Mouse (Mus musculus) lung, embryonic 14.5 days (tissue): Measurements from ENCODE around the gene Sox5. TPM values are rescaled to one million over a fixed set of nuclear protein-coding genes. Genes with fewer than 3 reads are reported as not detected.

Experiments used
- ATAC-seq: fragments of 200-750 bp; cut with Nextera tagmentation; 2 replicates; pipeline ENCODE4 v1.8.0; 2017; ENCODE audit warnings: mild to moderate bottlenecking, moderate TSS enrichment, moderate library complexity; ENCODE audit not compliant: insufficient read depth
- DNase-seq: peaks from one replicate; pipeline ENCODE4 v3.0.0-alpha.2; 2015
- H3K27ac ChIP-seq: fragments of 300-500 bp; sonication (generic); 2 replicates; pipeline ENCODE4 v1.5.1; 2014; ENCODE audit warnings: low read depth, mild to moderate bottlenecking, moderate library complexity
- H3K27me3 ChIP-seq: fragments of 300-500 bp; sonication (generic); 2 replicates; pipeline ENCODE4 v1.6.1; 2014; ENCODE audit warnings: low read length, control low read depth; ENCODE audit not compliant: insufficient read depth
- H3K36me3 ChIP-seq: fragments of 300-500 bp; sonication (generic); 2 replicates; pipeline ENCODE4 v1.6.1; 2014; ENCODE audit warnings: control low read depth; ENCODE audit not compliant: insufficient read depth
- H3K4me1 ChIP-seq: fragments of 300-500 bp; sonication (generic); 2 replicates; pipeline ENCODE4 v1.6.1; 2014; ENCODE audit warnings: antibody characterized with exemption, control low read depth; ENCODE audit not compliant: insufficient read depth
- H3K4me2 ChIP-seq: fragments of 300-500 bp; sonication (generic); 2 replicates; pipeline ENCODE4 v1.6.1; 2014; ENCODE audit warnings: mild to moderate bottlenecking
- H3K4me3 ChIP-seq: fragments of 300-500 bp; sonication (generic); 2 replicates; pipeline ENCODE4 v1.5.1; 2014; ENCODE audit warnings: low read depth, low read length
- H3K9ac ChIP-seq: fragments of 300-500 bp; sonication (generic); 2 replicates; pipeline ENCODE4 v1.6.1; 2014
- H3K9me3 ChIP-seq: fragments of 300-500 bp; sonication (generic); 2 replicates; pipeline ENCODE4 v1.6.1; 2016; ENCODE audit warnings: low read depth, low read length, control low read depth
- CTCF ChIP-seq: IDR thresholded peaks from 2 replicates; pipeline ENCODE4 v1.5.1; 2016; ENCODE audit warnings: antibody characterized with exemption, low read depth
- WGBS: fragments of 180-500 bp; shearing (Covaris S2); extraction: QIAGEN DNeasy Blood & Tissue Kit; methylation state at CpG from one replicate; pipeline ENCODE4 v1.1.7; 2014; 5-methylcytosine and 5-hydroxymethylcytosine counted together
- polyA plus RNA-seq: library from polyadenylated mRNA; unstranded; fragments of >200 nt; fragmentation: Nextera tagmentation; extraction: Ambion mirVana; gene quantifications from 2 replicates; pipeline ENCODE4 v1.2.1, GENCODE M21; 2014

Gene Sox5
- polyA plus RNA-seq, 1 experiment from 2014 or later: 21.3 TPM

DNA sequence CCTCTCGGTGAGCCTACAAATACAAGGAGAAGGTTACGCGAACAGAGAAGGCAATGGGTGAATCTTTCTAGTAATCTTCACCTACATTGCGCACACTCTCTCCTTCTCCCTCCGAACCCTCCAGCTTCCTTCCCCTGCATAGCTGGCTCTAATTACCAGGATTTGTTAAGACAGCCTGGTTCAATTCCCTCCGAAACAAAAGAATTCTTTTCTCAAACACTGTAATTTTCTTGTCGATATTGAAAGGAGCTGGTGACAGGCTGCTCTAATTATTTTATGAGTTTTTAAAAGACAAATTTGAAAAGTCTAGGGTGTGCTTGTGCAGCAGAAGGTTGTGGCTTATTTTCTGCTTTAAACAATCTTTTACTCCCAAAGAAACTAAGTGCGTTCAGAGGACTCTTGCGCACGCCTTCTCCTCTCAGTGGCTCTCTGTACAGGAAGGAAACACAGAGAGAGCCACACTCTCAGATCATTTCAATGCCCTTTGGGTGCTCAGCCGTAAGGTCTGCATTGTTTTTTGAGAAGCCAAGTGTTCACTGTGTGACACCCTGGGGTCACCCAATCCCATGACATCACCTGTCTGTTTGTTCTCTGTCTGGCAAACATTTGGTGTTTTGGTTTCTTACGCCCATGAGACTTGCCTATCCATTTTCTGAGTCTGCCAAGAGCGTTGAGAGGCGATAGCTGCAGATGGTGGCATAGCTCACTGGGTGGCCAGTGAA, 392.3 kb downstream of the Sox5 start:
- H3K36me3 ChIP-seq: no peaks in the 10 kb centered on the region
- 74% methylated on average over 14 of the region's 14 CpGs for WGBS
- H3K9ac ChIP-seq: no peak overlapping the region
- H3K4me2 ChIP-seq: no peak overlapping the region
- no peaks in the 10 kb centered on the region for H3K9me3 ChIP-seq
- H3K27me3 ChIP-seq: no peaks in the 10 kb centered on the region
- DNase-seq (no peak), ATAC-seq (no peak)
- TF ChIP-seq CTCF: no peak
- H3K4me1 ChIP-seq: no peaks in the 10 kb centered on the region
- no peak overlapping the region for H3K27ac ChIP-seq
- H3K4me3 ChIP-seq: no peak overlapping the region

DNA sequence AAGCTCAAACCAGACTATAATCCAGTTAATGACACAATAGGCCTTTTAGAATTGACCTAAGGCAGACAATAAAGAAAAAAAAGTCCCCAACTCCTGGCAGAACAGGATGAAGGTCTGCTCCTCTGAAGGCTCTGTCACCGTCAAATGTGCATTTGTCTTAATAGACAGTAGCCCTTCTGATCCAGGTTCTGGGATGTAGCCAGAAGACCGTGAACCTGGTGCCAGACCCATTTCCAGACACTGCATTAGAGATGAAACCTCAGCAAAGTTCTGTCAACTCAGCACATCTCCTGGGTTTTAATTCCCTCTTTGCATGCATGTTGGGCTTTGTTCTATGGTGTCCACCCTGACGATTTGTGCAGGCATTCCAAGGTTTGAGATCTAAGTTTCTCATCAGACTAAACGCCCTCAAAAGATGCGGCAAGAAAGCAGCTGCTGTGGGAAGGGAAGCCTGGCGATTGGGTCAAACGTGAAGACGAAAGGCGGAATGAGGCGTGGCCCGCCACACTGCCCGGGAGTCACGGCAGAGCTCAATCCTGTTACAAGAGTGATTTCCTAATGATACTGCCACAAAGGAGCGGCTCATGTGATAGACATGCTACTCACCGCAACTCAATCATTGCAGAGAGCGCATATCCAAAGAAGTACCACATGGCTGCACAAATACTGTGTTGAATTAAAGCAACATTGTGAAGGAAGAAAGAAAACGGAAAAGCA, 394.1 kb downstream of the Sox5 start:
- WGBS: 74% methylated on average over 17 of the region's 17 CpGs
- Histone ChIP-seq H3K9ac (no peak overlapping the region), H3K27ac (no peak overlapping the region), H3K9me3 (no peaks in the 10 kb centered on the region), H3K27me3 (no peaks in the 10 kb centered on the region), H3K4me3 (no peak overlapping the region), H3K4me2 (no peak overlapping the region), H3K36me3 (no peaks in the 10 kb centered on the region), H3K4me1 (no peaks in the 10 kb centered on the region)
- DNase-seq (no peak), ATAC-seq (no peak)
- TF ChIP-seq CTCF: no peak

DNA sequence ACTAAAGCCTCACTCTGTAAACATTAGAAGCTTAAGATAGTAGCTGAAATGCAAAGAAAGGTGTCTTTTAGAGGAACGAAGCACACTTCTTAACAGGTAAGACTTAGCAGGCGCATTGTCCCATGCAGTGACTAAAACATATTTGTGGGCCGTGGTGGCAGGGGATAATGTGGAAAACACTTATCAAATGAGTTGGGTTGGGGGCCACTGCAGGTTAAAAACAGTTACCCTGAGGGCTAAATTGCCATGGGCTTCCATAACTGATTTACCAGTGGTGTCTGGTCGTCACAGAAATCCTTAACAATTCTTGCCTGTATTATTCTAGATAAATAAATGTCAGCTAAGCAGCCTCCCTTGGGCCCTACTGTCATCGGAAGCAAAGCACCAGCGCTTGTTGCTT, 401.1 kb downstream of the Sox5 start:
- Histone ChIP-seq H3K4me1 (no peaks in the 10 kb centered on the region), H3K9ac (no peak overlapping the region), H3K9me3 (no peaks in the 10 kb centered on the region), H3K27me3 (no peaks in the 10 kb centered on the region), H3K4me3 (no peak overlapping the region), H3K27ac (no peak overlapping the region), H3K4me2 (no peak overlapping the region), H3K36me3 (no peaks in the 10 kb centered on the region)
- 67% methylated on average over 6 of the region's 6 CpGs for WGBS
- no peak for ATAC-seq
- no peak for DNase-seq
- no peak for TF ChIP-seq CTCF

DNA sequence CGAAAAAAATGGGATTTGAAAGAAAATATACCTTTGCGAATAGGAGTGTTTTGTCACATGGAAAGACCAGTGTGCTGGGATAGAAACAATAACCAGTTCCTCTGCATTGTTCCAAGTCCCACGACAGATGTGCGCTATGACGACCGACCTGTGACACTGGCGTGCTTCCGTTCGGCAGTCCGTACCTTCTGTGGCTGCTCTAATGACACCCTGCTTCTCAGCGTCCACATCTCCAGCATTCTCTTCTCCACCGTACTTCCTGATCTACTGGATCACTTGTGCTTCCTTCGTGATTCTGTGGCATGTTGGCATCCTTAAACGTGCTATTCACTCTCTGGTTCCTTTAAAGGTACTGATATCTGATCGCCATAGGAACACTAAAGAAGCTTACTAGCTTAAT, 401.6 kb downstream of the Sox5 start:
- no peaks in the 10 kb centered on the region for H3K36me3 ChIP-seq
- no peak for TF ChIP-seq CTCF
- WGBS: 72% methylated on average over 15 of the region's 15 CpGs
- no peaks in the 10 kb centered on the region for H3K4me1 ChIP-seq
- ATAC-seq: no peak
- H3K4me2 ChIP-seq: no peak overlapping the region
- no peaks in the 10 kb centered on the region for H3K9me3 ChIP-seq
- H3K9ac ChIP-seq: no peak overlapping the region
- H3K27ac ChIP-seq: no peak overlapping the region
- H3K27me3 ChIP-seq: no peaks in the 10 kb centered on the region
- H3K4me3 ChIP-seq: no peak overlapping the region
- no peak for DNase-seq

DNA sequence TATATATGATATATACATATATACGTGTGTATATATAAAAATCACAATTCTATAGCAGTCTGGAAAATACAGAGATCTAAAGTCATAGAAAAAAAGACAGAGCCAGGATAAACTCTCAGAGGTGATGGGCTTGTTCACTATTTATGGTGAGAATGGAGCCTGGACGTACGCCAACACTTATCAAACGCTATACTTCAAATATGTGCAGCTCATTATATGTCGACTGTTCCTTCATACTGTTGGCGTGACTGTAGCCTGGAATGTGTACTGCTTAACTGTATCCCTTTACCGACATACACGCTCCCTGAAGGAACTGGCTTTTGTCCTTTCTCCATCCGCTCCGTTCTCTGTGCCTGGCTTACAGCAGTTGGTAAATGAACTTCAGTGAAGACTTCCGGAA, 407.0 kb downstream of the Sox5 start:
- no peak for TF ChIP-seq CTCF
- DNase-seq (peak; percentile 60), ATAC-seq (no peak; the same call in 1 of the 2 replicates)
- Histone ChIP-seq H3K27me3 (no peaks in the 10 kb centered on the region), H3K4me1 (no peaks in the 10 kb centered on the region), H3K9ac (no peak overlapping the region), H3K36me3 (no peaks in the 10 kb centered on the region), H3K27ac (no peak overlapping the region), H3K9me3 (no peaks in the 10 kb centered on the region), H3K4me3 (no peak overlapping the region), H3K4me2 (no peak overlapping the region)
- WGBS: 57% methylated on average over 11 of the region's 11 CpGs

DNA sequence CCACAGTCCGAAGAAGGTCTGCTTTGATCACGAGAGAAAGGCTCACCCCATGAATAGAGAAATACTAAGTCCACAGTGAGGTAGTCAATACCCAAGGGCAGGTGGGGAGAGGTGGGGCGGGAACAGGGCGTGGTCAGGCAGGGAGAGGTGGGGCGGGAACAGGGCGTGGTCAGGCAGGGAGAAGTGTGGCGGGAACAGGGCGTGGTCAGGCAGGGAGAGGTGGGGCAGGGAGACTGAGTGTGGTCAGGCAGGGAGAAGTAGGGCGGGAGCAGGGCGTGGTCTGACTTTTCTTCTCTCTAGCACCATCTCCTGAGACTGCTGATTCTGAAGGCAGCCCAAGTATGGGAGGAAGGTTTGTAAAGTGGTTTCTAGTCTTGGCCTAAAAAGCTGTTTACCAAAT, 411.1 kb downstream of the Sox5 start:
- Histone ChIP-seq H3K9ac (no peak overlapping the region), H3K4me3 (no peak overlapping the region), H3K4me1 (no peaks in the 10 kb centered on the region), H3K36me3 (no peaks in the 10 kb centered on the region), H3K27me3 (no peaks in the 10 kb centered on the region), H3K9me3 (no peaks in the 10 kb centered on the region), H3K4me2 (peak overlapping the region; percentile 31; the same call in 1 of the 2 replicates), H3K27ac (no peak overlapping the region)
- DNase-seq (peak; percentile 26), ATAC-seq (0 out of 2 replicates have a peak, but pooled peaks have one; percentile 47)
- no peak for TF ChIP-seq CTCF
- 36% methylated on average over 10 of the region's 10 CpGs for WGBS

DNA sequence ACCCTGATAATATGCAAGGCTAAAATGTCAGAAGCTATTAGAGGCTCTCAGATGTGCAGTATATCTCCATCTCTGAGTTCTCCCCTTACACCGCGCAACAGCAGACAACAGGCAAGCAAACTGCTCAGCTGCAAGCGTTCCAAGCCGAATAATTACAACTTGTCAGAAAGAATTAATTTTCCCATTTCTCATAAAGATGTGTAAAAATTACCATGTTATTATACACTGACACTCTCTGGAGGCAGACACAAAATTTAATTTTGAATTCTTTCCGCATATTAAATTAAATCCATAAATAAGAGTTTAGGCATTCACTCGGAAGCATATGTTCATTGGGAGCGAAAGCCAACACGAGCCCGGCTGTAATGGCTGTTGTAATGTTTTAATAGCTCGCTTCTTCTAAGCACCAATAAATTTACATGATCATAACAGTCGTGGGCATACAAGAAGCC, 414.1 kb downstream of the Sox5 start:
- DNase-seq: no peak
- Histone ChIP-seq H3K4me2 (no peak overlapping the region), H3K9me3 (no peaks in the 10 kb centered on the region), H3K9ac (no peak overlapping the region), H3K4me1 (no peaks in the 10 kb centered on the region), H3K36me3 (no peaks in the 10 kb centered on the region), H3K27me3 (no peaks in the 10 kb centered on the region), H3K27ac (no peak overlapping the region), H3K4me3 (no peak overlapping the region)
- WGBS: 88% methylated on average over 11 of the region's 11 CpGs
- TF ChIP-seq CTCF: no peak
- ATAC-seq: no peak
